Mouse (Mus musculus) right cerebral cortex, postnatal 25 days (tissue): ENCODE results near the gene Vps13d.
A peak's percentile ranks its signal among the peaks of the same experiment; 100 is the strongest.

Experiments used
- DNase-seq: peaks from one replicate; pipeline ENCODE4 v3.0.0; 2022

Gene Vps13d

DNA sequence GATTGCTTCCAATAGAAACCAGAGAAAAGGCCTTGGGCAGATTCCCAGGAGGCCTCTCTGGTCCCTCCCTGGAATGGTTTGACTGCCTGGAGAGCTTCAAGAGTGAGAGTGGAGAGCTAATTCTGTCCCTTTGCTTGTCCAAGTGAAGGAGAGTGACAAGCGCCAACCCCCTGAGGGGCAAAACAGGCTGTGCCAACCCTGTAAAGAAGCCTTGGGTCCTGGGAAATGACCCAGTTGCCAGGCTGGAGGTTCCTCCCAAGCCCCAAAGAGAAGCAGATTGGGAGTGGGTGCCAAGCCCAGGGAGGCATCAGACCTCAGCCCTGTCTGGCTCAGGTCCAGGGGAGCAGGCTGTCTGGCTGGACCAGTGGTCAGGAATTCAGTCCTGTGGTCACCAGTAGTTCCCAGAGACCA is 265.0 kb downstream of the Vps13d start:
- peak; percentile 47 for DNase-seq

DNA sequence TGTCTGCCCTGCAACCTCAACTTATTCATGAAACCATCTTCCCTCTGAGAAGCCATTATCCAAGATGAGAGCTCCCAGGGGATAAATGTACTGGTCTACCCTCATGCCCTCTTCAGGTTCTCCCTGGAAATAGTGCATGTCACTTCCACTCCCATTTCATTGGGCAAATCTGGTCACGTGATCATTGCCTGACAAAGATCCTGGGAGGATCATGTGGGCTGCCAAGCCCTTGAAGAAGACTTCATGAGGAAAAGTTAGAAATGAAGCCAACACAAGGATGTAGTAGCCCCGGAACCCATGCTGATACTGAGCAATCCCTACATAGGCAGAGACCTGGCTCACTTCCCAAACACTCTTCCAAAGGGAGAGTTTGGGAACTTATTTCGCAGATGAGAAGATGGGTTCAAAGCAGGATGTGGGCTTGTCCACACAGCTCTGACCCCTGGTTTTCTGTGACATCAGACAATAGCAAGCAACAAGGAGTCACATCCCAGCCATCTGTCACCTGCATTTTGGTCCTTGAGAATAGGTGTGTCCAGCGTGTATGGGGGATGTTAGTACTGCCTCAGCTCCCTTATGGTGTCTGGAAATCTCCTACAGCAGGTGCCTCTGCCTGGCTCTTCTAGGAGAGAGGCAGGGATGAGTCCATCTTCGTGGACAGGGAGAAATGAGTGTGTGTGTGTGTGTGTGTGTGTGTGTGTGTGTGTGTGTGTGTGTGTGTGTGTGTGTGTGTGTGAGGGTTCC is 265.9 kb downstream of the Vps13d start:
- DNase-seq, result no peak
